Mouse (Mus musculus) megakaryocyte, embryonic 14.5 days (primary cell): ENCODE data around the gene Tgfbi. TPM values are rescaled to one million over a fixed set of nuclear protein-coding genes. Genes with fewer than 3 reads are reported as not detected.
A peak's percentile ranks its signal among the peaks of the same experiment; 100 is the strongest.

Experiments used
- H3K27me3 ChIP-seq: replicated peaks from 2 replicates; pipeline ENCODE3; 2012; ENCODE audit warnings: inconsistent platforms
- H3K36me3 ChIP-seq: replicated peaks from 2 replicates; pipeline ENCODE3; 2012; ENCODE audit warnings: low read length, inconsistent platforms, mixed read lengths
- H3K4me1 ChIP-seq: 2 replicates; pipeline ENCODE4 v1.6.1; 2012; ENCODE audit warnings: inconsistent platforms
- H3K4me3 ChIP-seq: replicated peaks from 2 replicates; pipeline ENCODE3; 2012; ENCODE audit warnings: moderate library complexity, mild to moderate bottlenecking, inconsistent platforms
- H3K9me3 ChIP-seq: 2 replicates; pipeline ENCODE4 v1.6.1; 2012; ENCODE audit warnings: inconsistent platforms
- FLI1 ChIP-seq: IDR thresholded peaks from 2 replicates; pipeline ENCODE4 v1.6.1; 2012; ENCODE audit warnings: low read length, inconsistent platforms, mixed read lengths
- GATA1 ChIP-seq: IDR thresholded peaks from 3 replicates; pipeline ENCODE4 v1.6.1; 2012; ENCODE audit warnings: mixed read lengths, low read length, inconsistent platforms, borderline replicate concordance
- polyA plus RNA-seq: library from polyadenylated mRNA; stranded (reverse); fragments of >175 nt; gene quantifications from 2 replicates; pipeline ENCODE4 v1.2.3, GENCODE M21; 2012; ENCODE audit warnings: low replicate concordance; ENCODE audit not compliant: insufficient read depth

Tgfbi gene
- polyA plus RNA-seq, 1 experiment, result 7.2 TPM

GRCm38 (mm10) chr13:56626524-56626923 is 17.2 kb downstream of the Tgfbi start:
- Histone ChIP-seq H3K4me1 (peaks cover 5% of the 10 kb centered on the region; the same call in 1 of the 2 replicates), H3K9me3 (no peaks in the 10 kb centered on the region), H3K27me3 (peaks cover 36% of the 10 kb centered on the region), H3K36me3 (no peaks in the 10 kb centered on the region), H3K4me3 (no peak overlapping the region)
- no peak for TF ChIP-seq GATA1
- TF ChIP-seq FLI1, result no peak

- no peak for TF ChIP-seq FLI1
- no peak for TF ChIP-seq GATA1
- Histone ChIP-seq H3K9me3 (peaks cover 16% of the 10 kb centered on the region), H3K4me3 (no peak overlapping the region), H3K27me3 (peaks cover 32% of the 10 kb centered on the region), H3K4me1 (peaks cover 5% of the 10 kb centered on the region; the same call in 1 of the 2 replicates), H3K36me3 (no peaks in the 10 kb centered on the region)
These were observed 20.8 kb downstream of the Tgfbi start for GRCm38 (mm10) chr13:56630081-56630480.

DNA sequence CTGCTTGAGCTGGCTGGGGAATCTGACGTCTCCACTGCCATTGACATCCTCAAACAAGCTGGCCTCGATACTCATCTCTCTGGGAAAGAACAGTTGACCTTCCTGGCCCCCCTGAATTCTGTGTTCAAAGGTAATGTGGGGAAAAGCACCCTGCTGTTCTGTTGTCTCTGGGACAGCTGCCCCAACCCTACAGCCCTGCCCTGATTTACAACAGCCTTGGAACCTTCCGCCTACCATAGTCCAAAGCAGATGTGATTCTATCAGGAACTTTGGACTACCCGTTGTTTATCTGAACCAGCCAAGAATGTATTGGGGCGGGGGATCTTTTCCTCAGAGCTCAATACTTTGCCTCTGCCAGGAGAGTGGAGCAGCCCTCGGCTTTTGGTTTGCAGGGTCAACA is 21.2 kb downstream of the Tgfbi start:
- Histone ChIP-seq H3K27me3 (peaks cover 32% of the 10 kb centered on the region), H3K9me3 (peaks cover 16% of the 10 kb centered on the region), H3K4me3 (no peak overlapping the region), H3K36me3 (no peaks in the 10 kb centered on the region), H3K4me1 (peaks cover 5% of the 10 kb centered on the region; the same call in 1 of the 2 replicates)
- no peak for TF ChIP-seq GATA1
- TF ChIP-seq FLI1, result no peak

DNA sequence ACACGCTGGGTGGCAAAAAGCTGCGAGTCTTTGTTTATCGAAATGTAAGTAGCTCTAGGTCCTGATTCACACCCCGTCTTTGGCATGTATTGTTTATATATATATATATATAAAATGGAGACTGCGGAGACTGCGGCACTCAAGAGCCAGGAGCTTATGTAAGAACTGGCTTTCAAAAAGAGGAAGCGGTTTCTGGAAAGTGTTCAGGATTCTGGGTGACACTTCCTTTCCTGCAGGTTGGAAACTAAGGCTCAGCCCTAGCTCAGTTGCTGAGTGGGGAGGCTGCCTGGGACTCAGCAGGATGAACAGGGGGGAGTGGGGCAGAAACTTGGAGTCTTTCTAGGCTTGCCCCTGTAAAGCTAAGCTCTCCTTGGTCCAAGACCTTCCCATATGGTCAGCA is 22.0 kb downstream of the Tgfbi start:
- peaks cover 4% of the 10 kb centered on the region; the same call in 1 of the 2 replicates for H3K4me1 ChIP-seq
- no peak overlapping the region for H3K4me3 ChIP-seq
- H3K9me3 ChIP-seq, result peaks cover 16% of the 10 kb centered on the region
- no peaks in the 10 kb centered on the region for H3K36me3 ChIP-seq
- H3K27me3 ChIP-seq, result peaks cover 33% of the 10 kb centered on the region
- TF ChIP-seq GATA1 (no peak), FLI1 (no peak)

DNA sequence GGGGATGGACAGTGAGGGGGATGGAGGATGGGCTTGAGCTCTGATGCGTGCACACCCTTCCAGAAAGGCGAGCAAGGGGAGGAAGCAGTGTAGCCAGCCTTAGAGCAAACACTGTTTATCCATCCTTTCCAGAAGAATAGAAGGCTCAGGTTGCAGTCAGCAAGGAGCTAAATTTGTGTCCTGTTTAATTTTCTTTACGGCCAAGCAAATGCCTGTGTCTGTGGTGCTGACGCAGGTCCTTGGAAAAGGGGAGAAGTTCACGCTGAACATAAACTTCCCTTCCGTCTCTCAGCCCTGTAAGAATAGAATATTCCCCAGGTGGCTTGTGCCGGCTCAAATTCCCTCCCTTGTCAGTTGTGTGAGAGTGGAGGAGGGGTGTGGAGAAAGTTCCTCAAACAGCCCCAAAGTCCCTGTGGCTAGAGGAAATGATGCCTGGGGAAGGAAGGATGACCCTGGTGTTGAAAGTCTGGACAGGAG is 24.9 kb downstream of the Tgfbi start:
- Histone ChIP-seq H3K27me3 (peaks cover 29% of the 10 kb centered on the region), H3K9me3 (peaks cover 16% of the 10 kb centered on the region), H3K4me3 (peak overlapping the region; percentile 74), H3K4me1 (no peaks in the 10 kb centered on the region; the same call in 1 of the 2 replicates), H3K36me3 (no peaks in the 10 kb centered on the region)
- TF ChIP-seq GATA1, result no peak

DNA sequence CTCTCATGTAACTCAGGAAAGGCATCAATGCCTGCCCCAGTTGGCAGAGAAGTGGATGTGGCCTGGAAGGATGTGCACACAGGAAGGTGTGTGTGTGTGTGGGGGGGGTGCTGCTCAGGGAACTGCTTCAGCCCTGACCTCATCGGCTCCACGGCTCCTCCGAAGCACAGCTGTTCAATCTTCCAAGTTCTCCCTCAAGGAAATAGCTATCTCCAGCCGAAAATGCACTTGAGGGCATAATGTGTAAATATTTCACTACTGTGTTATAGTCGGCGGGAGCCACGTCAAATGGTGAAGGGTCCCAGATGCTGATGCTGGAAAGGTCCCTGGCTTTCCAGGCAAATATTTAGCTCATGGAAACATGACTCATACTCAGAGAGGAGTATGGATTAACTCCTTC is 25.6 kb downstream of the Tgfbi start:
- Histone ChIP-seq H3K4me1 (no peaks in the 10 kb centered on the region; the same call in 1 of the 2 replicates), H3K9me3 (peaks cover 16% of the 10 kb centered on the region), H3K36me3 (no peaks in the 10 kb centered on the region), H3K4me3 (no peak overlapping the region), H3K27me3 (peaks cover 25% of the 10 kb centered on the region)
- TF ChIP-seq FLI1 (no peak), GATA1 (no peak)

DNA sequence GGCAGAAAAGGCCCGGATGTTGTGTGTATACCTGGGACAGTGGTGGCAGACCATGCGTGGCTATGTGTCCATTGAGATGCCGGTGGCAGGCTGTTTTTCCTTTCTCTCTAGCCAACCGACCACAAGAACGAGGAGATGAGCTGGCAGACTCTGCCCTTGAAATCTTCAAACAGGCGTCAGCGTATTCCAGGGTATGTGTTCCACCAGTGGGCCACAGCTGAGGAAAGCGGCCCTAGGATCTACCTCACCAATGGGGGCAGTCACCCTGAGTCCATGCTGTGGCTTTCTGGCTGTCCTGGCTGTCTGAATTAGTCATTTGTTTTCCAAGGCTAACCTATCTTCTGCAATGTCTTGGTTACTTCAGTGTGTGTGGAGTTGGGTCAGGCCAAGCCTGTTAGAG is 27.7 kb downstream of the Tgfbi start:
- Histone ChIP-seq H3K4me1 (no peaks in the 10 kb centered on the region; the same call in 1 of the 2 replicates), H3K36me3 (no peaks in the 10 kb centered on the region), H3K9me3 (peaks cover 16% of the 10 kb centered on the region), H3K4me3 (no peak overlapping the region), H3K27me3 (peaks cover 20% of the 10 kb centered on the region)
- TF ChIP-seq FLI1 (no peak), GATA1 (no peak)

DNA sequence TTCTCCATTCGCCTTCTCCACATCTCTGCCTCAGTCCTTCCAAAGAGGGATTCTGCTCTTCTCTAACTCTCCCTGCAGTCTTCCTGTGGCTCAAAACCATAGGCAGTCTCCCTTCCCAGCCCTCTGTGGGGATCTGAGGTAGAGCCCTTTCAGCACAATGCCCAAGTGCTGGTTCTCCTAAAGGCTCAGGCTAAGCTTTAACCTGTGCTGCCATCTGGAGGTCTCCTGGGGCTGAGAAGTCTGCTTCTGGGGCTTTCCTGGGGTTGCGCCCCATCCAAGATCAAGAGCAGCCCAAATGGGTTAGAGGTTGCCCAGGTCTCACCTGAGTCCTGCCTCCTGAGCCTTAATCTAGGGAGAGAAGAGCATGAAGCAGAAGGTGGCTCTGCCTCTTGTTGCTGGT is 32.4 kb downstream of the Tgfbi start:
- Histone ChIP-seq H3K4me3 (no peak overlapping the region), H3K4me1 (no peaks in the 10 kb centered on the region), H3K27me3 (peaks cover 22% of the 10 kb centered on the region), H3K9me3 (0 out of 2 replicates have a peak, but pooled peaks cover under 1% of the 10 kb centered on the region), H3K36me3 (no peaks in the 10 kb centered on the region)
- TF ChIP-seq FLI1 (no peak), GATA1 (no peak)

DNA sequence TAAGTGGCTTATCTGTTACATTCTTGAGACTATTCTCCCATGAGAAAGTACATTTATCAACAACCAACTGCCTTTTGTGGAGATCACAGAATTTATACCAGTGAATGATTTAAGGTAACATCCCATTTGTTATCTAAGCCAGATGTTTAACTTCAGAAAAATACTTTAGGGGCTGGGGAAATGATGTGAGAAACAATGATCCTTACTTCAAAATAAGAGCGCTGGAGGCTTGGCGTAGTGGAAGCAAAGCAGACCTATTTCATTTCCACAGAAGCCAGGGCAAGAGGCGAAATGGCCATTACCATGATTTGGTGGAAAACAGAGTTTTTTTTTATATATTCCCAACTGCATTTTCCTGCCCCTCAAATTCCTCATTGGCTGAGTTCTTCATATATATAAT is 34.7 kb downstream of the Tgfbi start:
- Histone ChIP-seq H3K27me3 (peaks cover 26% of the 10 kb centered on the region), H3K36me3 (no peaks in the 10 kb centered on the region), H3K4me1 (0 out of 2 replicates have a peak, but pooled peaks cover 4% of the 10 kb centered on the region), H3K9me3 (peaks cover 5% of the 10 kb centered on the region), H3K4me3 (no peak overlapping the region)
- no peak for TF ChIP-seq GATA1
- no peak for TF ChIP-seq FLI1

GRCm38 (mm10) chr13:56645744-56646143 is 36.4 kb downstream of the Tgfbi start:
- Histone ChIP-seq H3K9me3 (peaks cover 5% of the 10 kb centered on the region), H3K4me3 (no peak overlapping the region), H3K36me3 (no peaks in the 10 kb centered on the region), H3K27me3 (peaks cover 26% of the 10 kb centered on the region), H3K4me1 (0 out of 2 replicates have a peak, but pooled peaks cover 4% of the 10 kb centered on the region)
- TF ChIP-seq FLI1 (no peak), GATA1 (no peak)
